Mouse (Mus musculus) CD4-positive, CD25-positive, alpha-beta regulatory T cell, adult 2 months (primary cell): ENCODE results near the gene Hexim2.

Experiments used
- DNase-seq: peaks from one replicate; pipeline ENCODE4 v3.0.0-alpha.2; 2012; ENCODE audit warnings: low read depth, low spot score

Gene Hexim2

GRCm38 (mm10) chr11:103141101-103141943 lies 9.1 kb downstream of the Hexim2 start:
- no peak for DNase-seq

DNA sequence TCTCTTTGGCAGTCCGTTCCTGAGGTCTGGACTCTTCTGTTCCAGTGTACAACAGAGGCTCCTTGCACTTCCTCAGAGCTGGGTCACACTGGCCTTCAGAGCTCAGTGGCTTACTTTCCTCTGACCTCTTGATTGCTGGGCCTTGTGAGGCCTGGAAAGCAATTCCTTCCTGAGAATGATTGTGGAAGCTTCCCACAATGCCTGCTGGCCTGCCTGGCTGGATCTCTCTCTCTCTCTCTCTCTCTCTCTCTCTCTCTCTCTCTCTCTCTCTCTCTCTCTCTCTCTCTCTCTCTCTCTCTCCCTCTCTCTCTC lies 9.7 kb downstream of the Hexim2 start:
- DNase-seq = no peak

- DNase-seq = peak; percentile 88
Measured at GRCm38 (mm10) chr11:103142441-103143182, 10.4 kb downstream of the Hexim2 start.

DNA sequence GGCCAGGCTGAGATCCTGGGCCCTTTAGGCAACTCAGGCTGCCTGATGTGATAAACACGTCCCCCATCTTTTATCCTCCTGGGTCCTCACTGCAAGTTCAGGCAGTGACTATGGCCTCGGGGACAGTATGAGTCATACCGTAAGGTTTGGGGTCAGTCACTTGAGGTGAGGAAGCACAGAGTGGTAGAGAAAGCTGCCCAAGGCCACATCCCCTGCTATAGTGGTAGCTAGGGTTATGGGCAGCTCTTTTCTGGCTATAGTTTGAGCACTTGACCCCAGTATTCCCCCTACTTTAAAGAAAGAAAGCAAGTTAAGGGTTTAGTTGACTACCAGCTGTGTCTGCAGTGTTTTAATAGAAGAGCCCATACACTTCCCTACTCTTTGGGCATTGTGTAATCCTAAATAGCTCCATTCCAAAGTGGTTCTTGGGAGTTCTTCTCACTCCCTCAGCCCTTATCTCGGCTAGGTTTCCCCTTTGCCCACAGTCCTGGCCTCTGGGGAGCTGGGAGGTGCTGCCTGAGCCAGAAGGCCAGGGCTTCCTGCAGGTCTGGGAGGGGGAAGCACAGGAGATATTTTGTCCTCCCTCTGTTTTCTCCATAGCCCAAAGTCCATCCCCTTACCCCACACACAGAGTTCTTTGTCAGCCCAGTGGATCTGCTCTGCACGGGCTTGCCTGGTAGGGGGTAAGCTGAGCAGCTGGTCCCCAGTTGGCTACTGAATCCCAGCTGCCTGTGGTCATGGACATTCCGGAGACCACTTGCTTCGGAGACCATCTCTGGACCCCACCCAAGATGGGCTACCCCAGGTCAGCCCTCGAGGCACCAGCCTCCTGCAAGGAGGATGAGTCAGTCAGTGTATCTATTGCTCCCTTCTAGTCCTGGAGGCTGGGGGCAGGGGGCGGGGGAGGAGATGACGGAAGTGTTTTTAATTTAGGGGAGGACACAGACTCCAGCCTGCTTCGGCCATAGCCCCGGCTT lies 12.4 kb downstream of the Hexim2 start:
- DNase-seq = no peak

- no peak for DNase-seq
Measured at GRCm38 (mm10) chr11:103146386-103146785, 14.2 kb downstream of the Hexim2 start.

DNA sequence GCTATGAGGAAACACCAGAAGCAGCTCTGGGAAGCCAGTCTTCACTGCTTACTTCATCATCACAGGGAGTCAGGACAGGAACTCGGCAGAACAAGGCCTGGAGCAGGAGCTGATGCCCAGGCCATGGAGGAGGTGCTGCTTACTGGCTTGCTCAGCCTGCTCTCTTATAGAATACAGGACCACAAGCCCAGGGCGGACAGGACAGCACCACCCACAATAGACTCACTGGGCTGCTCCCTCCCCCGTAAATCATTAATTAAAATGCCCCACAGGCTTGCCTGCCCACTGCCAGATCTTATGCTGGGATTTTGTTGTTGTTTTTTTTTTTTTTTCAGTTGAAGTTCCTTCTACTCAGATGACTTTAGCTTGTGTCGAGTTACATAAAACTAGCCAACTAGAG lies 15.5 kb downstream of the Hexim2 start:
- DNase-seq = no peak

- DNase-seq = no peak
Measured at GRCm38 (mm10) chr11:103149771-103150170, 17.5 kb downstream of the Hexim2 start.

- DNase-seq = peak; percentile 96
Measured at GRCm38 (mm10) chr11:103158621-103159478, 26.6 kb downstream of the Hexim2 start.

DNA sequence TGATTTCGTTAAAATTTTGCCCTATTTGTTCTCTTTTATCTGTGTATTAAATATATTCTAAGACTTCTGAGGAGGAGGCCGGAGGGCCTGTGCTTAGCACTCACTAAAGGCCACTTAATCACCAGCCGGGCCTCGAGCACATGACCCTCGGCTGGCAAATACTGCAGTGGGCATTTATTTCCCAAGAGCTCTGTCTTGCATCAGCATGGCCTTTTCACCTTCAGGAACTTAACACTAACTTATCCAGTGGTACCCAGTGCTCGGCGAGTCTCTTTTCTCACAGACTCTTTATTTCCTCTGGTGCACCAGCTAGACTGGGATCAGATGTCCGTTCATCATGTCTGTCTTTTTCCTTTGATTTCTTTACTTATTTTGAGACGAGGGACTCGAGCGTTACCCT lies 28.5 kb downstream of the Hexim2 start:
- no peak for DNase-seq

DNA sequence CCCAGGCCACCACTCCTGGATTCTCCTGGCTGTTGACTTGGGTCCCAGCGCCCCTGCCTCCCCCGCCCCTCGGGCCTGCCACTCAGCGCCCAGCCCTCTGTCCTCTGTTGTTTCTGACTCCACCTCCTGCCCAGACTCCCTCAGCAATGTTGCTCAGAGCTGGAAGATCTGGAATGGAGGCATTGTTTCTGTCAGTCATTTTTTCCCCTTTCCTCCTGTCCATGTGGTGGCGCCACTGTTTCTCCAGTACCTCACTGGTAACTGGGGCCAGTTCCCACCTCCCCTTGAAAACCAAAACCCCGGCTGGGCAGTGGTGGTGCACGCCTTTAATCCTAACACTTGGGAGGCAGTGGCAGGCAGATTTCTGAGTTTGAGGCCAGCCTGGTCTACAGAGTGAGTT lies 29.2 kb downstream of the Hexim2 start:
- DNase-seq = no peak

DNA sequence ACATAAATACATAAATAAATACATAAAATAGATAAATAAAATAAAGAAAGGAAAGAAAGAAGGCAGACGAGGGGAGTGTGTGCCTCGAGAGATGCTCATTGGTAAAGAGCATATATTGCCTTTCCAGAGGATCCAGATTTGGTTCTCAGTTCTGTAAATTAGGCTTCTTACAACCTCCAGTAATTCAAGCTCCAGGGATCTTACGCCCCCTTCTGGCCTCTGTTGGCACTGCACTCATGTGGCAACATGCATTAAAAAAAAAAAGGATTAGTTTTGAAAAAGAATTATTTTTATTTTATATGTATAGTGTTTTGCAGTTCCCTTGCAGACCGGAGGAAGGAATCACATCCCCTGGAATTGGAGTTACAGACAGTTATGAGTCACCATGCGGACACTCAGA lies 29.9 kb downstream of the Hexim2 start:
- peak; percentile 73 for DNase-seq

- peak; percentile 36 for DNase-seq
Measured at GRCm38 (mm10) chr11:103164391-103164790, 32.2 kb downstream of the Hexim2 start.

DNA sequence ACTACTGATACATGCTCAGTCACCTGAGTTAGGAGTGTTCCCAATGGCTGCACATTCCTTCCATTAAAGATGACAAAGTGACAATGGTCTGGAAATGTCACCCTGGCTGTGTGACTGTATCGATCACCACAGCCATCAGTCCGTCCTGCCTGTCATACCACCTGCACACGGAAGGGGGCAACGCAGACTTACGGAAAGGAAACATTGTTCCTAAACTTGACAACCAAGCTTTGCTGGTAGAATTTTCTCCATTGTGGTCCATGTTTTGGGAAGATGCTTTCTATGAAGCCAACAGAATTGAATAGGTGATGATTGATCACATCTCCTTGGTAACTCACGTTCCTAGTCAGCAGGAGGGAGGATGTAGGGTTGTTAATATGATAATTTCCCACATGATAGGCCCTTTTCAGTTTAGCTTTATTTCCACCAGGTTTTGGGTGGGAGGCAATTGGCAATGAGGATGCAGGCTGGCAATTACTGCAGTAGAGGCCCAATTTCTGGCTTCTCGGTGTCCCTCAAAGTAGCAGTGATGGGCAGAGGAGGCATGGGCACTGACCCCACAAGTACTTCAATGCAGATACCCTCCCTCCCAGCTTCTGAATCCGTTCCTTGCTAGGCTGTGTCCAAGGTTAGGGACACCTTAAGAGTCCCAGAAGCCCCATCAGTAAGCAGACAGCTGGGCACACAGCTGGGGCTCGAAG lies 36.6 kb downstream of the Hexim2 start:
- DNase-seq = peak; percentile 90

DNA sequence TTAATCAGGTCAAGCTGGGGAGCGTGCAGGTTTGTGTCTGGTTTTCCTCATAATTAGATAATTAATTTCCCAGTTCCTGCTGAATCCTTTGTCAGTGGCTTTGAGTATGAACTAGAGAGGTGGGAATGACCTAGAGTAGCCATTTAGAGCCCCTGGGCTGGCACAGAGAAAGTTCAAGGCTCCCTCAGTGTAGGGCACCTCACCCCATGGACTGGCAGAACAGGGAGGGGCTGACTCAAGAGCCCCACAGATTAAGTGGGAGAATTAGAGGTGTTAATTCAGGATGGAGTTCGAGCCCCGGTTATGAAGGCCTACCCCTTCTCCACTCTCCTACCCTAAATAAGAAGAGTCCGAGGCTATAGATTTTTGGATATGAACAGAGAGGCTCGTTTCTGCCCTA lies 37.4 kb downstream of the Hexim2 start:
- no peak for DNase-seq

- peak; percentile 54 for DNase-seq
Measured at GRCm38 (mm10) chr11:103170111-103170493, 37.9 kb downstream of the Hexim2 start.

GRCm38 (mm10) chr11:103170494-103171285 lies 38.5 kb downstream of the Hexim2 start, which contains the start of gene Fmnl1:
Gene Fmnl1, plus strand, starts transcription at chr11:103171107.
- DNase-seq = peak; percentile 76

- DNase-seq = peak; percentile 47
Measured at GRCm38 (mm10) chr11:103171286-103171620, 39.0 kb downstream of the Hexim2 start.

GRCm38 (mm10) chr11:103171703-103172391 lies 39.6 kb downstream of the Hexim2 start:
- peak; percentile 26 for DNase-seq
